Mouse (Mus musculus): Measurements from ENCODE around the gene Sh3gl2. TPM values are rescaled to one million over a fixed set of nuclear protein-coding genes. Genes with fewer than 3 reads are reported as not detected.

The Sh3gl2 gene
- 81.9 and 85.1 TPM in 2 replicates for polyA plus RNA-seq (2012; rRNA removed)

DNA sequence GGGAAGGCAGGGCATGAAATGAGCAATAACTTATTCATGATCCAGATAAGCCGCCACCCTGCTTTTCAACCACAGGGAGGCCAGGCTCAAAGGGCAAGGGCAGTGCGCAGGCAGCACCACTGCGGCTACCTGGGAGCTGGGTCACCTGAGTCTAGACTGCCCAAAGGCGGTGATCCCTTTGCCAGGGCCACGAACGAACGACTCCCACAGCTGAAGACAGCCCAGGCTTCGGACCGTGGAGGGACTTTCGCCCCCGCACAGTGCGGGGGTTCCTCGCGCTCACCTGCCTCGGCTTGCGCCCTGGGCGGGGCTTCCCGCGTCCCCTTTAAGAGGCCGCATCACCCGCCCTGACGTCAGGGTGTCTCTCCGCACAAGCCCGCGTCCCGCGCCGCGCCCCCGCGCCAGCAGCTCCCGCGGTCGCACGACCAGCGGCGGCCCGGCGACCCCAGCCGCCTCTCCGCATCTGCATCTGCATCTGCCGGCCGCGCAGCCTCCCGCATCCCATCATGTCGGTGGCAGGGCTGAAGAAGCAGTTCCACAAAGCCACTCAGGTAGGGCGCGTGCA lies at the start of gene Sh3gl2:
Sh3gl2 (plus strand) TSS at position 56 of the 565 bp plus-strand sequence.

DNA sequence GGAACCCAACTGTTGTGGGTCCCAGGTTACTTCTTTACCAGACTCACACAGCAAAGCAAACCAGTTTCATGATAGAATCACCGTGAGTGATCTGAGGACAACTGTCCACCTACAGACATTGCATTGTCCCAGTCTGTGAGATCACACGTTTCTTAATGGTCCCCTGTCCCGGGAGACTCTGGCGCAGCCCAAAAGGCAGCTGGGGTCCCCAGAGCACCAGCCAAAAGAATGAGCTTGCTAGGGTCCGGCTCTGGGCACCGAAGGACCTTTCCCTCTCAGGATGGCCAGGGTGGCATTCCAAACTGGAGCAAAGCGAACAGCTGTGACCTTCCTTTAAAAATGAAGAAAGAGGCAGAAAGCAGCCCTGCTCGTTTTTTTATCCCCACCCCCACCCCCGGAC lies 308.9 kb downstream of the Sh3gl2 start, which contains the start of gene Adamtsl1:
Adamtsl1 (plus strand) TSS at position 381 of the 400 bp plus-strand sequence.

All from central nervous system, embryonic 18 days (tissue).